Mouse (Mus musculus): ENCODE data around the gene Lima1.

The Lima1 gene

GRCm38 (mm10) chr15:99731167-99731566, 144.1 kb downstream of the Lima1 start:
- no peak for DNase-seq

- DNase-seq, result no peak
Measured at GRCm38 (mm10) chr15:99729056-99729783, 146.0 kb downstream of the Lima1 start.

Data from cerebellum, adult 11-12 months (tissue).